Mouse (Mus musculus): ENCODE results near the gene Gm10203. TPM values are rescaled to one million over a fixed set of nuclear protein-coding genes. Genes with fewer than 3 reads are reported as not detected.
"Not testable (repeated sequence)": the region's sequence is repeated elsewhere in the genome, so short reads cannot be mapped to it uniquely, and the experiment has no call there.

Gene Gm10203
- polyA plus RNA-seq, 1 experiment from 2014 or later = not detected

- no peak for ATAC-seq
- no peaks in the 10 kb centered on the region for H3K4me1 ChIP-seq
- H3K36me3 ChIP-seq (ENCODE audit: poor library complexity, severe bottlenecking) = peaks cover 52% of the 10 kb centered on the region
- no peaks in the 10 kb centered on the region for H3K27me3 ChIP-seq
- no peak overlapping the region for H3K4me2 ChIP-seq
- no peak overlapping the region for H3K9ac ChIP-seq
- H3K27ac ChIP-seq = no peak overlapping the region
- 100% methylated on average over 1 of the region's 1 CpGs for WGBS
- no peaks in the 10 kb centered on the region for H3K9me3 ChIP-seq (replicated peaks)
- H3K4me3 ChIP-seq = no peak overlapping the region
Measured at GRCm38 (mm10) chr6:149167672-149168071, 37.7 kb downstream of the Gm10203 start.

- H3K9ac ChIP-seq = no peak overlapping the region
- H3K36me3 ChIP-seq (ENCODE audit: poor library complexity, severe bottlenecking) = peaks cover 46% of the 10 kb centered on the region
Measured at GRCm38 (mm10) chr6:149168436-149168835, 38.5 kb downstream of the Gm10203 start.

GRCm38 (mm10) chr6:149169965-149170364 is 40.0 kb downstream of the Gm10203 start:
- H3K4me3 ChIP-seq; H3K4me1 ChIP-seq; H3K4me2 ChIP-seq; H3K9ac ChIP-seq; H3K27ac ChIP-seq; ATAC-seq; H3K27me3 ChIP-seq; H3K9me3 ChIP-seq (replicated peaks): not testable (repeated sequence)
- WGBS = 92% methylated on average over 4 of the region's 4 CpGs
- H3K36me3 ChIP-seq (ENCODE audit: poor library complexity, severe bottlenecking) = peaks cover 47% of the 10 kb centered on the region

More at GRCm38 (mm10) chr6:149168436-149168835, 38.5 kb downstream of the Gm10203 start:
- H3K27ac ChIP-seq = no peak overlapping the region
- H3K4me3 ChIP-seq = no peak overlapping the region
- no peaks in the 10 kb centered on the region for H3K4me1 ChIP-seq
- no peak for ATAC-seq
- no peaks in the 10 kb centered on the region for H3K9me3 ChIP-seq (replicated peaks)
- no peaks in the 10 kb centered on the region for H3K27me3 ChIP-seq
- WGBS = 93% methylated on average over 2 of the region's 2 CpGs
- no peak overlapping the region for H3K4me2 ChIP-seq

GRCm38 (mm10) chr6:149173831-149174625 is 44.1 kb downstream of the Gm10203 start:
- ATAC-seq = no peak
- no peak overlapping the region for H3K4me2 ChIP-seq
- no peak overlapping the region for H3K9ac ChIP-seq
- WGBS = 84% methylated on average over 4 of the region's 4 CpGs
- no peaks in the 10 kb centered on the region for H3K4me1 ChIP-seq
- H3K36me3 ChIP-seq (ENCODE audit: poor library complexity, severe bottlenecking) = peaks cover 54% of the 10 kb centered on the region
- no peaks in the 10 kb centered on the region for H3K27me3 ChIP-seq
- no peak overlapping the region for H3K27ac ChIP-seq
- peaks cover 8% of the 10 kb centered on the region for H3K9me3 ChIP-seq (replicated peaks)
- H3K4me3 ChIP-seq = no peak overlapping the region

- Histone ChIP-seq H3K27me3 (no peaks in the 10 kb centered on the region), H3K4me2 (no peak overlapping the region), H3K4me3 (no peak overlapping the region), H3K36me3 (ENCODE audit: poor library complexity, severe bottlenecking) (peaks cover 61% of the 10 kb centered on the region), H3K9ac (no peak overlapping the region), H3K9me3 (replicated peaks) (peaks cover 9% of the 10 kb centered on the region), H3K4me1 (no peaks in the 10 kb centered on the region), H3K27ac (no peak overlapping the region)
- 93% methylated on average over 3 of the region's 3 CpGs for WGBS
- ATAC-seq = no peak
Measured at GRCm38 (mm10) chr6:149174932-149175570, 45.1 kb downstream of the Gm10203 start.

GRCm38 (mm10) chr6:149179064-149179463 is 49.1 kb downstream of the Gm10203 start:
- Histone ChIP-seq H3K36me3 (ENCODE audit: poor library complexity, severe bottlenecking) (peaks cover 86% of the 10 kb centered on the region), H3K27ac (no peak overlapping the region), H3K9ac (no peak overlapping the region), H3K27me3 (no peaks in the 10 kb centered on the region), H3K4me2 (no peak overlapping the region), H3K4me1 (no peaks in the 10 kb centered on the region), H3K4me3 (no peak overlapping the region), H3K9me3 (replicated peaks) (peaks cover 9% of the 10 kb centered on the region)
- no peak for ATAC-seq

Other genes starting within 250 kb of the Gm10203 start
- gene Caprin2, start 233.9 kb upstream of the Gm10203 start, polyA plus RNA-seq (2015; fragmentation: Nextera tagmentation; extraction: Ambion mirVana) = 11.0 and 16.0 TPM in 2 replicates
- 187 and 207 TPM in 2 replicates for gene Sinhcaf, start 183.7 kb upstream of the Gm10203 start, polyA plus RNA-seq (2015; fragmentation: Nextera tagmentation; extraction: Ambion mirVana)
- 13.5 and 13.9 TPM in 2 replicates for gene Dennd5b, start 28.5 kb upstream of the Gm10203 start, polyA plus RNA-seq (2015; fragmentation: Nextera tagmentation; extraction: Ambion mirVana)
- gene Etfbkmt, start 9.7 kb downstream of the Gm10203 start, polyA plus RNA-seq (2015; fragmentation: Nextera tagmentation; extraction: Ambion mirVana) = 8.3 TPM in 2 replicates
- gene Amn1, start 58.5 kb downstream of the Gm10203 start, polyA plus RNA-seq (2015; fragmentation: Nextera tagmentation; extraction: Ambion mirVana) = 95.6 and 98.2 TPM in 2 replicates
- gene Resf1, start 179.2 kb downstream of the Gm10203 start, polyA plus RNA-seq (2015; fragmentation: Nextera tagmentation; extraction: Ambion mirVana) = 39.7 and 45.3 TPM in 2 replicates

All from forebrain, embryonic 13.5 days (tissue).